Mouse (Mus musculus) heart, adult 11 months (tissue): Measurements from ENCODE around the gene Apol10b.
"Not testable (repeated sequence)": the region's sequence is repeated elsewhere in the genome, so short reads cannot be mapped to it uniquely, and the experiment has no call there.

Experiments
- DNase-seq: peaks from one replicate; pipeline ENCODE4 v3.0.0; 2022

Apol10b gene

DNA sequence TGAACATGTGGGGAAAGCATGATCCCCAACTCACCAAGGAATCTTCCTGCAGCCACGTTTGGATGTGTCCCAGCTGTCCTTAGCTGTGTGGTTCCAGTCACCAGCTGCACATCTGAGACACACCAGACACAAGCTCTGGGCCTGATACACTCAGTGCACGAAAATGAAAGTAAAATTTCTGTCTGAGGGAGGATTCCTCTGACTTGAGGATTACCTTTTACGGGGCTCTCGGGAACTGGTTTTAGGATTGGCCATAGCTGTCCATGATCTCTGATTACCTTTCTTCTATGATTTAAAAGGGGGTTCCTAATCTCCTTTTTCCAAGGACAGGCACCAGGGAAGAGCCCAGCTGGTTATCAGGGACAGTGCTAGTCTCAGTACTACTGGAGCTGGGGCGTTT is at the start of gene Apol10b:
Gene Apol10b (minus strand): TSS at position 165 of the 400 bp plus-strand sequence.
- DNase-seq = peak; percentile 89

GRCm38 (mm10) chr15:77643176-77643575 is 47.3 kb upstream of the Apol10b start, which contains the start of gene Apol11b:
Gene Apol11b (minus strand): TSS chr15:77643286.
- peak; percentile 61 for DNase-seq

GRCm38 (mm10) chr15:77629822-77630221 is 33.9 kb upstream of the Apol10b start:
- not testable (repeated sequence) for DNase-seq

- not testable (repeated sequence) for DNase-seq
These were observed 32.7 kb upstream of the Apol10b start for GRCm38 (mm10) chr15:77628647-77629046.

- DNase-seq = peak; percentile 34
These were observed 30.5 kb upstream of the Apol10b start for GRCm38 (mm10) chr15:77626471-77626870.

DNA sequence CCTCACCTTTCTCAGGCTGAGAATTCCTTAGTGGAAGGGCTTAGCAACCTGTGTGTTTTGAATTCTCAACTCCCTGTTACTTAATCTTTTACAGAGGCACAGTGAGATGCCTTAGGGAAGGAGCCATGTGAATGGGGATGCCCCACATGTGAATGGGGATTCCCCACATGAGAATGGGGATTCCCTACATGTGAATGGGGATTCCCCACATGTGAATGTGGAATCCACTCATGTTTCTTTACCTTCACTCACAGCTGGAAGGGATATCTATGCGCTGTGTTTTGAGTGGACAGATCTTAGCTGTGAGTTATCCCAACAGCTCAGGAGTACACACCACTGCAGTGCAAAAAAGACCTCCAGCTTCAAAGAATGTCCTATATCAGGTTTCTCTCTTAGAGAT is 28.8 kb upstream of the Apol10b start:
- DNase-seq = no peak

DNA sequence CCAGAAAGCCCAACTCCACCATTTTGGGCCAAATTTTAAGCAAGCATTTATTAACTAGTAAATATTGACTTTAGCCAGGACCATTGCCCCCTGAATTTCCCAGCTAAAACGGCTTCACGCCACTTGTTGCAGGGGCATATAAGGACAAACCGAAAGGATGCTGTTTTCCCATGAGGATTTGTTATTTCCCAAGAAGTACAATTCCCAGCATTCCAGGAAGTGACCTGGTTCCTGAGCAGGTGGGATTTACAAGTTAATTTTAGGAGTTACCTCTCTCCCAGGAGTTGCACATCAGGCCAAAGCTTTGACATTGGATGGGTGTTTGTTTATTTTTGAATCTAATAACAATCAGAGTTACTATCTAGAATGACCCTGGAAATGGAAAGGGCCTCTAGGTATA is 10.1 kb upstream of the Apol10b start:
- peak; percentile 92 for DNase-seq

GRCm38 (mm10) chr15:77598958-77599357 is 3.0 kb upstream of the Apol10b start, which contains the start of gene Gm36245:
Gene Gm36245 (plus strand): TSS chr15:77599258.
- DNase-seq = peak; percentile 79

DNA sequence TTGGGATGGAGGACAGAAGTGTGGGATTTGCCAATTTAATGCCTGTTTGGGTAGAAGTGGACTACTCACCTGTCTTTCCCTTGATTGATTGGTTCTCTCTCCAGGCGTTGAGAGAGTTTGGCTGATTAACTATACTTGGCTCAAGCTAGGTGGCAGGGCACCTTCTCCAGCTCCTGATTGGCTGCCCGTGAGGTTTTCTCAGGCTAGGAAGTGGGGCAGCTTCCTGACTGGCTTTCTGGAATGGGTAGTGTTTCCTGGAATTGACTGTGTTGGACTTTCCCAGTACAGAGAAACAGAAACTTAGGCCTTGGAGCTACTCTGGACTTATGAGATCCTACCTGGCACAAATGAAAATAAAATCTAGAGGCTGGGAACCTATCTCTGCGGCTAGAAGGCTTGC is 2.5 kb upstream of the Apol10b start:
- DNase-seq = peak; percentile 96

GRCm38 (mm10) chr15:77593557-77593956 is 2.4 kb downstream of the Apol10b start:
- DNase-seq = peak; percentile 82

- DNase-seq = peak; percentile 70
These were observed 5.0 kb downstream of the Apol10b start for GRCm38 (mm10) chr15:77590881-77591280.

GRCm38 (mm10) chr15:77588981-77589380 is 6.9 kb downstream of the Apol10b start:
- peak; percentile 91 for DNase-seq

- peak; percentile 95 for DNase-seq
These were observed 8.9 kb downstream of the Apol10b start for GRCm38 (mm10) chr15:77587026-77587425.

DNA sequence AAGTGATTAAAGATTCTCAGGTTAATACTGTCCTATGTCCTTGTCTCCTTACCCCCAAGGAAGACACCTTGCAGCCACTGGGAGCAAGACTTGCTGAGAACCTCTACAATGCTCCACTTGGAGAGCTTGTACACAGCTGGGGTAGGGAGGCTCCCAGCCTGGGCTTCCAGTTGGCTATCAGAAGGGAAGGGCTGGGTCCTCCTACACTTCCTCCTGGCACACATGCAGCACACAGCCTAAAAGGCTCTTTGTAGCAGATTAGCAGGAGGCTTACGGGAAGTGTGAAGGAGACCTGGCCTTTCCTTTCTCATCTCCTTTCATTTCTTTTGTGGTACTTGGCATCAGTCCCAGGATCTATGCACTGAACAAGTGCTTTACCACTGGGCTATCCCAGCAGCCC is 14.2 kb downstream of the Apol10b start:
- DNase-seq = peak; percentile 99

- peak; percentile 31 for DNase-seq
These were observed 16.6 kb downstream of the Apol10b start for GRCm38 (mm10) chr15:77579311-77579710.

GRCm38 (mm10) chr15:77578801-77579200 is 17.1 kb downstream of the Apol10b start:
- peak; percentile 81 for DNase-seq

GRCm38 (mm10) chr15:77563219-77563618 is 32.7 kb downstream of the Apol10b start:
- DNase-seq = peak; percentile 36

GRCm38 (mm10) chr15:77561792-77562191 is 34.1 kb downstream of the Apol10b start, which contains the start of gene 1700025B11Rik:
Gene 1700025B11Rik (minus strand): TSS chr15:77561892.
- DNase-seq = no peak

DNA sequence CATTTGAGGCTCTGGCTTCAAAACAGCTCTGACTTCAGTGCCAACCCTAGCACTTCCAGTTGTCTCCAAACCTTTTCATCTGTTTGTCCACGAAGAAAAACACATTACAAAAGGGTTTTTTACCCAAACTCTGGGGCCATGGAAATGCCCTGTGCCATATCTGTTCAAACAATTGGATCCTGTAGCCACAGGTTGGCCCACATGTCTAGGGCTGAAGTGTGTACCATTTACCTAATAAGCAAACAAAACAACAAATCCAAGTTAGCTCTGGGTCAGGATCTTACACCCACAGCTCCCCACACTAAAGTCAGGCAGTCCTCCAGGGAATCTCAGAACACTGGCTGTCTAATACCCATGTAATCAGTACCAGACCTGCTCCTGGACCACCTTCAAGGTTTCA is 56.7 kb downstream of the Apol10b start:
- DNase-seq = not testable (repeated sequence)
